In genomic region chr5:112320936-112321335, GRCm38 (mm10) we compare ENCODE assay signal across 10 mouse cellular contexts. TPM values are rescaled to one million over a fixed set of nuclear protein-coding genes. Genes with fewer than 3 reads are reported as not detected.
DNase-seq lines count a peak whose midpoint lies in the region; TF ChIP-seq lines count a peak whose summit lies in the region.
"Had no signal": no experiment of that assay in that cellular context is flagged by ENCODE, and none has a peak within 500 bp of the region (broad histone marks: within the 10 kb centered on the region; RNA-seq: fewer than 3 reads in every experiment).

No protein-coding gene starts in this region.

- intact Hi-C loops in left cerebral cortex, postnatal 14 days (cut with DNase I): no loop called here

- peak; percentile 59 for DNase-seq in NIH3T3 (ENCODE audit: low read depth)
- peak; percentile 12 for DNase-seq in brain, embryonic 14.5 days (ENCODE audit: low read depth)
- peak; percentile 58 to 66 for DNase-seq in frontal cortex, postnatal 25 days (ENCODE audit: low spot score in 2 of 2)
- peak; percentile 81 to 95 for DNase-seq in left cerebral cortex, postnatal 14 days (ENCODE audit: low spot score in 2 of 2)
- DNase-seq in spleen, postnatal 14 days (ENCODE audit: low spot score in 2 of 2): no peak
- DNase-seq in c-Kit-positive CD71-positive TER-119-positive erythroid progenitor cells, embryonic 14.5 days (ENCODE audit: low spot score): no peak
- DNase-seq in ovary, postnatal 10 days (ENCODE audit: low spot score): no peak

- no peak for TF ChIP-seq CTCF in brain, embryonic 14.5 days (IDR thresholded peaks at IDR 0.05; ENCODE audit: borderline replicate concordance, extremely low read depth, insufficient read depth, insufficient read length)

- no peak for TF ChIP-seq POLR2A in brain, embryonic 14.5 days (IDR thresholded peaks at IDR 0.05; ENCODE audit: borderline replicate concordance, extremely low read depth, insufficient read depth, insufficient read length, poor library complexity, severe bottlenecking)

RNA-seq across cellular contexts. Expression of gene Tfip11, which starts 5.2 kb away (rescaled TPM):
- 41.2 and 44.6 TPM in 2 replicates for polyA plus RNA-seq in brain, embryonic 14.5 days (2012; rRNA removed)
- total RNA-seq in left cerebral cortex, postnatal 14 days (2021): 10 to 100 TPM; 37.1 to 37.9 TPM

RNA-seq across cellular contexts. Expression of gene Srrd, which starts 21.9 kb away (rescaled TPM):
- polyA plus RNA-seq in brain, embryonic 14.5 days (2012; rRNA removed): 69.5 and 105 TPM in 2 replicates
- 10 to 100 TPM; 21.6 to 23.0 TPM for total RNA-seq in left cerebral cortex, postnatal 14 days (2021)

RNA-seq across cellular contexts. Expression of gene Hps4, which starts 21.9 kb away (rescaled TPM):
- polyA plus RNA-seq in brain, embryonic 14.5 days (2012; rRNA removed): 63.3 and 77.7 TPM in 2 replicates
- total RNA-seq in left cerebral cortex, postnatal 14 days (2021): 10 to 100 TPM; 30.0 to 32.7 TPM

RNA-seq across cellular contexts. Expression of gene Gm6583, which starts 34.9 kb away (rescaled TPM):
- polyA plus RNA-seq in brain, embryonic 14.5 days (2012; rRNA removed): not detected in 2 replicates
- total RNA-seq in left cerebral cortex, postnatal 14 days (2021): not detected
- total RNA-seq: heart, postnatal 25 days had no signal
- polyA plus RNA-seq: small intestine, adult 2 months; urinary bladder, adult 2 months had no signal

RNA-seq across cellular contexts. Expression of gene Tpst2, which starts 44.4 kb away (rescaled TPM):
- polyA plus RNA-seq in brain, embryonic 14.5 days (2012; rRNA removed): 20.1 and 24.6 TPM in 2 replicates
- 10 to 100 TPM; 41.3 to 42.9 TPM for total RNA-seq in left cerebral cortex, postnatal 14 days (2021)

Comparison
In these comparisons a context has a peak if more than half of its experiments do, and no peak if none do; other contexts are left out.
1. DNase-seq: peak in NIH3T3 (single experiment), brain, embryonic 14.5 days (single experiment), frontal cortex, postnatal 25 days (2 of 2) and left cerebral cortex, postnatal 14 days (2 of 2); none in spleen, postnatal 14 days (0 of 2), c-Kit-positive CD71-positive TER-119-positive erythroid progenitor cells, embryonic 14.5 days (single experiment) and ovary, postnatal 10 days (single experiment).